Comparison of ENCODE assay signal across 20 mouse cellular contexts in the genomic region with DNA sequence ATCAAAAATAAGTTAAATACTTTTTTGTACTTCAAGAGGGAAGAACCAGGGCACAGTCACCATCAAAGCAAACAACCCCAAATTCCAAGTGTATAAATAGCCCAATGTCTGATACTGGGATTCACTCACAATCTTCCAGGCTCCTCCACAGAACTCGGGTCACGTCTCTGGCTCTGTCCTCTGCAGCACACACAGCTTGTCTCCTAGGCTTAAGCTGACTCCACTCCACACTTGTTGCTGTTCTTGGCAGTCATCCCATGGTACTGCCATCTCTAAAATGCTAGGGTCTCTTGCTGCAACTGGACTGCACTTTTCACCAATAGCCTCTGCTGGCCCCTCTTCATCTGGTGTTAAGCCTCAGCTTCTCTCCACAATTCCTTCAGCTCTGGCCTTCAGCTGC.
"Had no signal": no experiment of that assay in that cellular context is flagged by ENCODE, and none has a peak within 500 bp of the region (broad histone marks: within the 10 kb centered on the region; RNA-seq: fewer than 3 reads in every experiment).

No protein-coding gene starts in this region.

- H3K4me3 ChIP-seq: midbrain, embryonic 10.5 days; midbrain, embryonic 12.5 days; myocyte; neural tube, embryonic 13.5 days; neural tube, embryonic 15.5 days; stomach, embryonic 15.5 days had no signal

- H3K27me3 ChIP-seq: midbrain, embryonic 12.5 days; neural tube, embryonic 13.5 days; neural tube, embryonic 15.5 days; stomach, embryonic 15.5 days had no signal

- ATAC-seq: midbrain, embryonic 16.5 days had no signal

- H3K4me2 ChIP-seq: lung, embryonic 14.5 days; midbrain, embryonic 12.5 days; neural tube, embryonic 13.5 days; neural tube, embryonic 15.5 days; stomach, embryonic 15.5 days had no signal

- H3K27ac ChIP-seq: midbrain, embryonic 10.5 days; midbrain, embryonic 12.5 days; neural tube, embryonic 13.5 days; neural tube, embryonic 15.5 days; stomach, embryonic 15.5 days; stomach, postnatal 0 days had no signal

- DNase-seq: lung, adult 18-20 months; lung, embryonic 14.5 days; lung, postnatal 10 days; lung, postnatal 4 days; midbrain, embryonic 14.5 days; retina, postnatal 1 day; right cerebral cortex, adult 18-20 months; right cerebral cortex, postnatal 25 days; right cerebral cortex, postnatal 4 days; thymus, adult 2 months; thymus, postnatal 25 days; thymus, postnatal 4 days had no signal

- H3K4me1 ChIP-seq: midbrain, embryonic 10.5 days; midbrain, embryonic 12.5 days; neural tube, embryonic 13.5 days; neural tube, embryonic 15.5 days; stomach, embryonic 15.5 days had no signal

- H3K9ac ChIP-seq: lung, embryonic 14.5 days; midbrain, embryonic 12.5 days; neural tube, embryonic 13.5 days; neural tube, embryonic 15.5 days; stomach, embryonic 15.5 days had no signal

- H3K9me3 ChIP-seq: midbrain, embryonic 10.5 days; midbrain, embryonic 12.5 days; neural tube, embryonic 13.5 days; neural tube, embryonic 15.5 days; stomach, embryonic 15.5 days had no signal
